Mouse (Mus musculus): ENCODE results near the gene Kiss1.

DNA sequence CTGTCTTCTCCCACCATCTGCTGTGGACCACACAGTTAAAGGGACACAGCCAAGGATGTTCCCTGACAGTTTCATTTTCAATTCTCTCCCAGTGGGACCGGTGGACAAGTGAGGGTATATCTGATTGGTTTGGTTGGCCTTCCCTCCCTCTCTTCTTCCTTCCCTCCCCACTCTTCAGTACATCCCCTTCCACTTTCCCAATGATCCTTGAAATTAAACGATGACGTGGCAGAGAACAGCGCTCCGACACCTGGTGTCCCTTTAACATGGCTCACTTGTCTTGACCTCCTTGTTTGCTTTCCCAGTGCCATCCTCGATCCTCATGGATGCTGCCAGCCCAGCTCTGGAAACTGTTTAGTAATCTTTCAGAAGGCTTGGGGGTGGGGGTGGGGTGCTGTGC, 43.1 kb upstream of the Kiss1 start:
- TF ChIP-seq POLR2A (IDR thresholded peaks at IDR 0.05; ENCODE audit: borderline replicate concordance, insufficient read depth, low read length), result no peak
- no peak for TF ChIP-seq CTCF (IDR thresholded peaks at IDR 0.05; ENCODE audit: borderline replicate concordance, insufficient read depth, low read depth, low read length)
